Mouse (Mus musculus) skeletal muscle tissue, adult 2 months (tissue): ENCODE results near the gene Sept9.

Experiments used
- DNase-seq: peaks from one replicate; pipeline ENCODE4 v3.0.0-alpha.2; 2012; ENCODE audit warnings: low read depth, low spot score

Gene Sept9

GRCm38 (mm10) chr11:117199282-117200175, at the start of gene Sept9:
Gene Sept9 (plus strand): TSS chr11:117199661.
- DNase-seq: no peak

GRCm38 (mm10) chr11:117150467-117150966, 48.9 kb upstream of the Sept9 start:
- DNase-seq: no peak

GRCm38 (mm10) chr11:117151461-117151860, 48.0 kb upstream of the Sept9 start:
- no peak for DNase-seq

DNA sequence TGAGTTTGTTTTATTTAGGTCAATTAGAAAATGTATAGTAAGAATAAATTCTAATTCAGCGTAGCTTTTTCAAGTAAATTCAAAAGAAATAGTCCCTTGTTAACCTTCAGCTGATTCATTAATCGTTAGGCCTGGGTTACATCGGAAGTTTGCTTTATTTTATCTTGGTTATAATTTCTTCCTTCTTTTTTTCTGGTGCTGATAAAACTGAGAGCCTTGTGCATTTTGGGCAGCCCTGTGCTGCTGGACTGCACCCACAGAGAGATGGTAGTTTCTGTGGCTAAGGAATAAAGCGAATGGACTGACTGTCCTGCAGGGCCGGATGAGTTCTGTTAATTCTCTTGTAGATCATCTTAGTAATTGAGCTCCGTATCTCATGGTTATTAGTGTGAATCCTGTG, 46.9 kb upstream of the Sept9 start:
- DNase-seq: no peak

- no peak for DNase-seq
Measured at GRCm38 (mm10) chr11:117153553-117153952, 45.9 kb upstream of the Sept9 start.

DNA sequence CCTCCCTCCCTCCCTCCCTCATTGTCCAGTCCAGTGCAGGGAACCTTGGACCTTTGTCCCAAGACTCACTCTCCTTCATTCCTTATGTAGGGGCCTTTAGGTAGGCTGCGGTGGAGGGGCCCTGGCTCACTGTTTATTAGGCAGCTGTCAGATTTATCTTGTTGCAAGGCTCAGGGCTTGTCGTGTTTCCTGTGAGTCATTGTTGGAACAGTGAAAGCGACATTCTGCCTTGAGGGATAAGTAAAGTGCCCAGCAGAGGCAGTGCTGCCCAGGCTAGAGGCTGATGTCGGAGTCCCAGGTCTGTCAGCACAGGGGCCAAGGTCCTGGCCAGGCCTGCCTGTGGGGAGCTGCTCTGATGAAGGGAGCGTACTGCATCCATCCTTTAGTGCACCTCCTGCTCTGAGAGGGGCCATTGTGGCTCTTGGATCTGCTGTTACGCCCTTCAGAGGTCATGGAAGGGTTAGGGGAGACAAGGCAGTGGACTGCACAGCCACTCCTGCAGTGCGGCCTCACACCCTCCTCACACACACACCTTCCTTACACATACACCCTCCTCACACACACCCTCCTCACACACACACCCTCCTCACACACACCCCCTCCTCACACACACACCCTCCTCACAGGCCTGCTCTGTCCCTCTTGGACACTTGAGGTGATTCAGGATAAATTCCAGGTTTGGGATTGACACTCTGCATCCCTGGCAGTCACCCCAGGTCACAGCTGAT, 45.2 kb upstream of the Sept9 start:
- no peak for DNase-seq

- no peak for DNase-seq
Measured at GRCm38 (mm10) chr11:117156725-117157124, 42.7 kb upstream of the Sept9 start.

GRCm38 (mm10) chr11:117158343-117158742, 41.1 kb upstream of the Sept9 start:
- no peak for DNase-seq

DNA sequence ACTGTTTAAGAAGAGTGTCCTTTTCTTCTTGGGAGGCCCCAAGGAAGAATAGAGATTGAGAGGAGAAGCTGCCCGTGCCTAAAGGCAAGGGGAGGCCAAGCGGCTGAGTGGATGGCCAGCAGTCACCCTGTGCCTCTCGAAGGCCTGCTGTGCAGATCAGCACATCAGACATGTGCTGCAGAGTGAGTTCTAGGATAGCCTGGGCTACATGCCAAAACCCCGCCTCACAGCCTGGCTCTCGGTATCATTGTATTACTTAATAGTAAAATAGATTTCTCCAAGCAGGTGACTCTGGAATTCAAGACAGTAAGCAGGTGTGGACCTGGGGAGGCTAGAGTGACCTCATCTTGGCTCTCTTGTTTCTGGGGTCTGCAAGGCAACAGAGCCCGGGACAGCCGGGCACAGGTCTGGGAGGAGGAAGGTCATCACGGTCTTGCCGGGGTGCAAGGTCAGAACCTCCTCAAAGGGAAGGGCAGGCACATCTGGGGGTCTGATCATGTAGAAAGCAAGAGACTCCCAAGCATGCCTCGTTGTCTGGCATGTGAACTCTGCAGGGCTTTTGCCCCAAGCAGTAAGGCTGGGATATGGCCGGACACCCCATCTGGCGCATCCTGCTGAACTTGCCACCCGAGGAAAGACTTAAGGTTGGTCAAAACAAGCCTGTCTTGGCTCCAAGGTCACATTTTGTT, 40.1 kb upstream of the Sept9 start:
- DNase-seq: no peak

DNA sequence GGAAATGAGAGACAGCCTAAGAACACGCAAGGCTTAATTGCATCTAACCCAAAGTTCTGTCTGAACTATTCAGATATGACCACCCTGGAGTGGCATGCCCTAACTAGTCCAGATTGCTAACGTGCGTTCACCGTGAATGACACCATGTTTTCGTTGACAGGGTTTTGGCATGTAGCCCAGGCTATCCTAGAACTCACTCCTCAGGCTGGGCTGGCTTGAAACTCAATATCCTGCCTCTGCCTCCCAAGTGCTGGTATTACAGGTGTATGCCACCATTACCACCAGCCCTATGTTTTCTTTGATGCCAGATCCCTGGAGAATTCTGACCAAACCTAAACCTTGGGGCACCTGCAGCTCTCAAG, 39.5 kb upstream of the Sept9 start:
- DNase-seq: peak; percentile 61

GRCm38 (mm10) chr11:117160791-117161190, 38.7 kb upstream of the Sept9 start:
- no peak for DNase-seq

DNA sequence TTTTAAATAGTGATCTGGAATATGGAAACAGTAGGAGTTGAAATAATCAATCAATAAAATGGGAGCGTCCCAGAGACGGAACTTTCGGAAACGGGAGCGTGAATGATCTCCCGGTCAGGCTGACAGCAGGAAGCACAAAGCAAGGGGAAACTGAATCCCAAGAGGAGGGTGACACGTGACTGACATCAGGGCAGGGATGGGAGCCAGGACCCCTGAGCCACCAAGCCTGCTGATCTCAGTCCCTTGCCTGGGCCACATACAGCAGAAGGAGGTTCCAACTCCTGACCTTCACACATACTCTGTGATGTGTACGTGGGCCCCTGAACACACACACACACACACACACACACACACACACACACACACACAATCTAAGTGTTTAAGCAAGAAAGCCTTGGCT, 37.9 kb upstream of the Sept9 start:
- DNase-seq: no peak

- DNase-seq: no peak
Measured at GRCm38 (mm10) chr11:117163098-117163497, 36.4 kb upstream of the Sept9 start.

GRCm38 (mm10) chr11:117163771-117164170, 35.7 kb upstream of the Sept9 start:
- no peak for DNase-seq

GRCm38 (mm10) chr11:117168278-117169087, 31.0 kb upstream of the Sept9 start:
- peak; percentile 50 for DNase-seq

- DNase-seq: no peak
Measured at GRCm38 (mm10) chr11:117169088-117169635, 30.3 kb upstream of the Sept9 start.

DNA sequence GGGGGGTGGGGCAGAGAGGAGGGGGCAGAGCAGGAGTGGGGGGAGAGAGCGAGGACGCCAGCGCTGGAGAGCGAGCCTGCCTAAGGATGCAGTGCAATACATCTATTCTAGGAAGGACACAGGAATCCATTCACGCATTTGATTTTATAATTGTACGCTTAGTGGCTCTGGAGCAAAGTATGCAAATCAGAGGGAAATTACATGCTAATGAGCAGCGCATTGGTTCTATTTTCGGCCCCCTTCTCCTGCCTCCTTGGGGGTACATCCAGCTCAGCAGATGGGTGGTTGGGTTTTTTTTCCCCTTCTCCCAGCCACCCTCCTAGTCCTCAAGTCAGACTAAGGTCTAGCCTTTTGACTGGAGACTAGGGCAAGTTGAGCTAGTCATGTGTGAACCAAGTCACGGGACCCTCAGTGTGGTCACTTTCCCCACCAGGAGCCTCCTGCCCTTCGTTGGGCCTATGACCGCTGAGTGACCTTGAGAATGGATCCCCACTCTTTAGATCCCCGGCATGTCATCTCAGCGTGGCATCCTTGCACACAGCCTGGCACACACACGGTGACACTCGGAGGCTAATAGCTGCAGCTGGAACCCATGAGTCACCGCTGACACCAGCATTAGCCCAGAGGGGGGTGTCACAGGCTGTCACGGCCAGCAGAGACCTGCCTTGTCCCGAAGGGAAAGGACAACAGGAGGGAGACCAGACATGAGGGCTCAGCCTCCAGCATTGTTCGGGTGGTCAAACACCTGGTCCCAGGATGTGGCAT, 29.5 kb upstream of the Sept9 start:
- DNase-seq: no peak

GRCm38 (mm10) chr11:117174098-117174892, 25.2 kb upstream of the Sept9 start:
- no peak for DNase-seq

DNA sequence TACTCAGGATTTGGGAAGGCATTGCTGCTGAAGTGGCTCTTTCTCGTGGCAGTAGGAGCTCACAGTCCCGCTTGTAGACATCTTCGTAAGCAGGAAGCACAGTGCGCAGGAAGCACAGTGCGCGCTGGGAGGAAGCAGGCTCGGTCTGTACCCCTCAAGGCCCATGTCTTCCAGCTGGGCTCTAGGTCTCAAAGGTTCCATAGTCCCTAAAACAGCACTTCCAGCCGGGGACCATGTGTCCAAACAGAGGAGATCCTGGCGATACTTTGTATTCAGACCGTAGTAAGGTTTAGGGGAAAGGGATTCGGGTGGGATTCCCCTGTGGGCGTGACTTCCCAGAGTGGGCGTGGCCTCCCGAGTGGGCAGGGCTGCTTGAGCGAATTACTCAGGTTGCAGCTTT, 24.5 kb upstream of the Sept9 start:
- DNase-seq: no peak
